Mouse (Mus musculus) hindbrain, embryonic 15.5 days (tissue): ENCODE data around the gene Ahdc1. TPM values are rescaled to one million over a fixed set of nuclear protein-coding genes. Genes with fewer than 3 reads are reported as not detected.

Source experiments
- ATAC-seq: fragments of 200-750 bp; cut with Nextera tagmentation; 2 replicates; pipeline ENCODE4 v1.8.0; 2017; ENCODE audit warnings: low read depth, moderate number of reproducible peaks, moderate TSS enrichment; ENCODE audit not compliant: low FRiP score
- H3K27ac ChIP-seq: fragments of 300-500 bp; sonication (generic); replicated peaks from 2 replicates; pipeline ENCODE4 v1.5.1; 2015; ENCODE audit warnings: mild to moderate bottlenecking, inconsistent platforms
- H3K27me3 ChIP-seq: fragments of 300-500 bp; sonication (generic); 2 replicates; pipeline ENCODE4 v1.6.1; 2015; ENCODE audit warnings: control low read depth, inconsistent platforms
- H3K36me3 ChIP-seq: fragments of 300-500 bp; sonication (generic); 2 replicates; pipeline ENCODE4 v1.6.1; 2015; ENCODE audit warnings: control low read depth, inconsistent platforms
- H3K4me1 ChIP-seq: fragments of 300-500 bp; sonication (generic); replicated peaks from 2 replicates; pipeline ENCODE4 v1.6.1; 2015; ENCODE audit warnings: control low read depth, inconsistent platforms
- H3K4me2 ChIP-seq: fragments of 300-500 bp; sonication (generic); 2 replicates; pipeline ENCODE4 v1.6.1; 2015; ENCODE audit warnings: moderate library complexity, mild to moderate bottlenecking, inconsistent platforms
- H3K4me3 ChIP-seq: fragments of 300-500 bp; sonication (generic); 2 replicates; pipeline ENCODE4 v1.5.1; 2015; ENCODE audit warnings: mild to moderate bottlenecking, inconsistent platforms
- H3K9ac ChIP-seq: fragments of 300-500 bp; sonication (generic); 2 replicates; pipeline ENCODE4 v1.6.1; 2015; ENCODE audit warnings: inconsistent platforms
- H3K9me3 ChIP-seq: fragments of 300-500 bp; sonication (generic); 2 replicates; pipeline ENCODE4 v1.6.1; 2016; ENCODE audit warnings: control low read depth, inconsistent platforms
- WGBS: fragments of 180-500 bp; shearing (Covaris S2); methylation state at CpG from one replicate; pipeline ENCODE4 v1.1.7; 2015; 5-methylcytosine and 5-hydroxymethylcytosine counted together
- polyA plus RNA-seq: library from polyadenylated mRNA; unstranded; fragments of >200 nt; fragmentation: Nextera tagmentation; extraction: Ambion mirVana; gene quantifications from 2 replicates; pipeline ENCODE4 v1.2.1, GENCODE M21; 2015

Gene Ahdc1
- polyA plus RNA-seq, 1 experiment from 2014 or later, result 13.9 TPM

DNA sequence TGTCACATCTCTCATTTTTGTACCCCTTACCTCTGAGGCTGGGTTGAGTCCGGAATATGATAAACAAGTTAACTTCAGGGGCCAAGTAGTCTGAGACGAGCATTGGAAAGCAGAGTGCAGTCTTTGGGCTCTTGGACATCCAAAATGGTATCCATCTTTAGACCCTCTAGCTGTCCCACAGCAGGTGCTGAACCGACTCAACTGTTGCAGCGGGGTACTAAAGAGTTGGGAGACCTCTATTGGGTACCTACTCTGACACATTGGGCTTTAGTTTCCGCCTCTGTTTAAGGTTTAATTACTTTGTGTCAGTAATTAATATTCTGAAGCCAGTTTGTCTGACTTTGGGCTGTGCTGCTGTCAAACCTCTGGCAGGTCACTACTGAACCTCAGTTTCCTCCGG is 26.7 kb downstream of the Ahdc1 start:
- Histone ChIP-seq H3K36me3 (no peaks in the 10 kb centered on the region), H3K9me3 (no peaks in the 10 kb centered on the region), H3K4me3 (peak overlapping the region; percentile 52), H3K27ac (no peak overlapping the region; the same call in 1 of the 2 replicates), H3K4me2 (peak overlapping the region; percentile 99), H3K27me3 (no peaks in the 10 kb centered on the region), H3K4me1 (peaks cover 61% of the 10 kb centered on the region), H3K9ac (no peak overlapping the region)
- WGBS, result 24% methylated on average over 6 of the region's 6 CpGs
- ATAC-seq, result no peak

DNA sequence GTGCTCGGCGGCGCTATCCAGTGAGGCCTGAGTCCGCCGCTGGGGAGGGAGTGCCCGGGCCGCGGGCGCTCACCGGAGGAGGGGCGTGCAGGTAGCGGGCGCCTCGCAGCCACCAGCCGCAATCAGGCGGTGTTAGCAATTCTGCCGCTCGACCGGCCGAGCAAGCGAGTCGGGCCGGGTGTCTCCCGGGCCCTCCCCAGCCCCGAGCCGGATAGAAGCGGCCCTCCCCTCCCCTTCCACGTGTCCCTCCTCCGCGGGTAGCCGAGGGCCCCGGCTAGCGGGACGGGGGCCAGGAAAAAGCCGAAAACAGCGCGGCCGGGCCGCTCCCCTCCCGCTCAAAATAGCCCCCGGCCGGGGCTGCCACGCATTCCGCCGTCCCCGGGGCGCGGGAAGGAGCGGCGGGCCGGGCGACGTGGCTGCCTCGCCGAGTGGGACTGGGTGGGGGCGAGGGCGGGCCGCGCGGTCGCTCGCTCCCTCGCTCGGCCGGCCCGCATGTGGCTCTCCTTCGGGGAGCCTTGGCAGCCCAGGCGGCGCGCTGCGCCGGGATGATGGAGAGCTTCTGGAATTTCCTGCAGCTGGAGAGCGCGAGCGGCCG is 27.6 kb downstream of the Ahdc1 start:
- H3K9me3 ChIP-seq, result no peaks in the 10 kb centered on the region
- peaks cover 69% of the 10 kb centered on the region for H3K4me1 ChIP-seq
- WGBS, result under 1% methylated on average over 75 of the region's 76 CpGs
- no peaks in the 10 kb centered on the region for H3K36me3 ChIP-seq
- 0 out of 2 replicates have a peak, but pooled peaks have one; percentile 7 for ATAC-seq
- H3K4me3 ChIP-seq, result peak overlapping the region; percentile 52
- H3K27me3 ChIP-seq, result no peaks in the 10 kb centered on the region
- peak overlapping the region; percentile 64 for H3K9ac ChIP-seq
- H3K4me2 ChIP-seq, result peak overlapping the region; percentile 99
- H3K27ac ChIP-seq, result peak overlapping the region; percentile 71

GRCm38 (mm10) chr4:133039116-133039819 is 28.2 kb downstream of the Ahdc1 start:
- WGBS, result 2% methylated on average over 63 of the region's 77 CpGs
- H3K36me3 ChIP-seq, result no peaks in the 10 kb centered on the region
- peak overlapping the region; percentile 52 for H3K4me3 ChIP-seq
- no peaks in the 10 kb centered on the region for H3K9me3 ChIP-seq
- H3K27ac ChIP-seq, result peak overlapping the region; percentile 71
- H3K4me2 ChIP-seq, result peak overlapping the region; percentile 99
- H3K4me1 ChIP-seq, result peaks cover 75% of the 10 kb centered on the region
- peak overlapping the region; percentile 64 for H3K9ac ChIP-seq
- no peaks in the 10 kb centered on the region for H3K27me3 ChIP-seq
- no peak for ATAC-seq

- H3K27me3 ChIP-seq, result no peaks in the 10 kb centered on the region
- no peak for ATAC-seq
- peak overlapping the region; percentile 64 for H3K9ac ChIP-seq
- H3K4me3 ChIP-seq, result peak overlapping the region; percentile 52
- 15% methylated on average over 18 of the region's 18 CpGs for WGBS
- H3K4me2 ChIP-seq, result peak overlapping the region; percentile 99
- H3K36me3 ChIP-seq, result no peaks in the 10 kb centered on the region
- peaks cover 81% of the 10 kb centered on the region for H3K4me1 ChIP-seq
- H3K9me3 ChIP-seq, result no peaks in the 10 kb centered on the region
- peak overlapping the region; percentile 40; the same call in 1 of the 2 replicates for H3K27ac ChIP-seq
Observed at GRCm38 (mm10) chr4:133039832-133040231, 28.8 kb downstream of the Ahdc1 start.

GRCm38 (mm10) chr4:133040241-133040904 is 29.3 kb downstream of the Ahdc1 start:
- no peaks in the 10 kb centered on the region for H3K36me3 ChIP-seq
- H3K4me3 ChIP-seq, result peak overlapping the region; percentile 52; the same call in 1 of the 2 replicates
- peaks cover 86% of the 10 kb centered on the region for H3K4me1 ChIP-seq
- H3K9me3 ChIP-seq, result no peaks in the 10 kb centered on the region
- no peak for ATAC-seq
- 45% methylated on average over 14 of the region's 14 CpGs for WGBS
- H3K9ac ChIP-seq, result no peak overlapping the region
- no peaks in the 10 kb centered on the region for H3K27me3 ChIP-seq
- peak overlapping the region; percentile 99 for H3K4me2 ChIP-seq
- peak overlapping the region; percentile 40; the same call in 1 of the 2 replicates for H3K27ac ChIP-seq

- Histone ChIP-seq H3K9me3 (no peaks in the 10 kb centered on the region), H3K4me3 (peak overlapping the region; percentile 22; the same call in 1 of the 2 replicates), H3K9ac (peak overlapping the region; percentile 14), H3K4me1 (peaks cover 99% of the 10 kb centered on the region), H3K27ac (peak overlapping the region; percentile 84), H3K27me3 (no peaks in the 10 kb centered on the region), H3K4me2 (peak overlapping the region; percentile 99), H3K36me3 (no peaks in the 10 kb centered on the region)
- 23% methylated on average over 4 of the region's 4 CpGs for WGBS
- no peak for ATAC-seq
Observed at GRCm38 (mm10) chr4:133042244-133042643, 31.2 kb downstream of the Ahdc1 start.

- WGBS, result 7% methylated on average over 28 of the region's 28 CpGs
- Histone ChIP-seq H3K9me3 (no peaks in the 10 kb centered on the region), H3K27ac (peak overlapping the region; percentile 84), H3K27me3 (no peaks in the 10 kb centered on the region), H3K4me1 (peaks cover 100% of the 10 kb centered on the region), H3K36me3 (no peaks in the 10 kb centered on the region), H3K4me3 (peak overlapping the region; percentile 22), H3K9ac (peak overlapping the region; percentile 15; the same call in 1 of the 2 replicates), H3K4me2 (peak overlapping the region; percentile 99)
- ATAC-seq, result peak; percentile 83
Observed at GRCm38 (mm10) chr4:133042651-133043635, 31.9 kb downstream of the Ahdc1 start.

DNA sequence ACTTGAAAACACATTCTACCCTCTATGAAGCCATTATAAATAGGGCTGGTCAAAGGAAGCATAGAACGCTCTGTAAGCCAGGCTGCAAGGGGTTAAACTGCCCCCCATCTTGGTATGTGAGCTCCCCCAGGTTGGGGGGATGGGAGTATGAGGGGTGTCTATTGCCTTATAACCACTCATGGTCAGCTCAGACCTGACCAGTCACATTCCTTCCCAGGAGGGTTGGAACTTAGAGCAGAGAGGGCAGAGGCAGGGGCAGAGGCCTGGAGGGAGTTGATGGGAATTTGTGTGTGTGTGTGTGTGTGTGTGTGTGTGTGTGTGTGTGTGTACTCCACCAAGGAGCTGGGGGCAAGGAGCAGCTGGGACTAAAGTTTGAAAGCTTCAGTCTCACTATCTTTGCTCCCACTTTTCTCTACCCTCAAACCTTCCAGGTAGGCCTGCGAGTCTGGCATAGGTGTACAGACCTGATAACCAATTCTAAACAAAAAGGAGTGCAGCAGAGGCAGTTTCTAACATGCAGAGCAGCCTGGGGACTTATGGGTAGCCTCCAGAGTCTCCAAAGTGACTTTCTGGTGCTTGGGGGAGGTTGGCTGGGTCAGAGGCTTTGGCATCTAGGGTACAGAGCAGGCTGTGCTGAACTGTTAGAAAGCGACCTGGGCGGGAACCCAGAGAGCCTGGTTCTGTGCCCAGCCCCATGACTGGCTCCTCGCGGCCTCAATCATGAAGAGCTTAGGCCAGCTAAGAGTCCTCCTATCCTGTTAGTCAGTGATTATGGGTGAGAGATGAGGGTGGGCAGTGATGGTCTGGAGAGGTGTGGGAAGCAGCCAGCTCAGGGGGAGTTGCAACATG is 33.0 kb downstream of the Ahdc1 start:
- ATAC-seq, result no peak
- peaks cover 100% of the 10 kb centered on the region for H3K4me1 ChIP-seq
- no peak overlapping the region for H3K4me3 ChIP-seq
- H3K27ac ChIP-seq, result peak overlapping the region; percentile 84
- WGBS, result 31% methylated on average over 6 of the region's 6 CpGs
- no peaks in the 10 kb centered on the region for H3K36me3 ChIP-seq
- H3K9ac ChIP-seq, result 0 out of 2 replicates have a peak overlapping the region, but pooled peaks have one; percentile 15
- H3K27me3 ChIP-seq, result no peaks in the 10 kb centered on the region
- H3K4me2 ChIP-seq, result peak overlapping the region; percentile 99; the same call in 1 of the 2 replicates
- H3K9me3 ChIP-seq, result no peaks in the 10 kb centered on the region

DNA sequence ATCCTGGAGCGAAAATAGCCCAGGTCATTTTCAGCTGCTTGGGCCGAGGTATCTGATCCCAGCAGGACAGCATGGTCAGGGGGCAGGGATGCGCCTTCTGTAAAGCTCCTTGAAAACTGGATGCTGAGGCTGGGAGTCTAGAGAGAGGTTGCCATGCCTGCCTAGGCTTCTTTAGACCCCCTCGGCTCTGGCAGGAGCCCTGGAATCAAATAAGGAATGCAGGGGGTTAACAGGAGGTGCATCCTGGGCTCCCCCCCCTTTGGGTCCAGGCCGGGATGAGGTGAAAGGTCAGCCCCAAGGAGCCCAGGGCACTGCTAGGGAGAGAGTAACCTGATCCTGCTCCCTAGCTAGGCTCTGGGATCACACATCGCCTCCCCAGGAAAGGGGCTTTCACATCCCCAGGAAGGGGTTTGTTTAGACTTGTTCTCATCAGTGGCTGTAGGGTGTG is 33.6 kb downstream of the Ahdc1 start:
- Histone ChIP-seq H3K27me3 (no peaks in the 10 kb centered on the region), H3K9me3 (no peaks in the 10 kb centered on the region), H3K4me2 (no peak overlapping the region), H3K9ac (0 out of 2 replicates have a peak overlapping the region, but pooled peaks have one; percentile 1), H3K36me3 (no peaks in the 10 kb centered on the region), H3K27ac (peak overlapping the region; percentile 84; the same call in 1 of the 2 replicates), H3K4me3 (no peak overlapping the region), H3K4me1 (peaks cover 100% of the 10 kb centered on the region)
- no peak for ATAC-seq
- WGBS, result 24% methylated on average over 6 of the region's 6 CpGs

- H3K9ac ChIP-seq, result 0 out of 2 replicates have a peak overlapping the region, but pooled peaks have one; percentile 11
- H3K36me3 ChIP-seq, result no peaks in the 10 kb centered on the region
- H3K27ac ChIP-seq, result peak overlapping the region; percentile 87
- H3K27me3 ChIP-seq, result no peaks in the 10 kb centered on the region
- 35% methylated on average over 11 of the region's 11 CpGs for WGBS
- ATAC-seq, result no peak
- no peak overlapping the region for H3K4me3 ChIP-seq
- no peaks in the 10 kb centered on the region for H3K9me3 ChIP-seq
- peak overlapping the region; percentile 4; the same call in 1 of the 2 replicates for H3K4me2 ChIP-seq
- H3K4me1 ChIP-seq, result peaks cover 100% of the 10 kb centered on the region
Observed at GRCm38 (mm10) chr4:133045771-133046474, 34.9 kb downstream of the Ahdc1 start.
